Mouse (Mus musculus) forebrain, embryonic 16.5 days (tissue): ENCODE measurements around the gene Smtnl2. TPM values are rescaled to one million over a fixed set of nuclear protein-coding genes. Genes with fewer than 3 reads are reported as not detected.

Experiments
- ATAC-seq: fragments of 200-750 bp; cut with Nextera tagmentation; 2 replicates; pipeline ENCODE4 v1.8.0; 2017; ENCODE audit warnings: mild to moderate bottlenecking, moderate library complexity
- H3K27ac ChIP-seq: fragments of 300-500 bp; sonication (generic); 2 replicates; pipeline ENCODE4 v1.5.1; 2014; ENCODE audit warnings: low read length, control low read depth
- H3K27me3 ChIP-seq: fragments of 300-500 bp; sonication (generic); replicated peaks from 2 replicates; pipeline ENCODE4 v1.6.1; 2014; ENCODE audit warnings: low read length; ENCODE audit not compliant: control insufficient read depth, insufficient read depth
- H3K36me3 ChIP-seq: fragments of 300-500 bp; sonication (generic); 2 replicates; pipeline ENCODE4 v1.6.1; 2014; ENCODE audit not compliant: control insufficient read depth, insufficient read depth
- H3K4me1 ChIP-seq: fragments of 300-500 bp; sonication (generic); replicated peaks from 2 replicates; pipeline ENCODE4 v1.6.1; 2014; ENCODE audit warnings: low read length; ENCODE audit not compliant: control insufficient read depth, insufficient read depth
- H3K4me2 ChIP-seq: fragments of 300-500 bp; sonication (generic); 2 replicates; pipeline ENCODE4 v1.6.1; 2014; ENCODE audit warnings: mild to moderate bottlenecking, low read length, control low read depth
- H3K4me3 ChIP-seq: fragments of 300-500 bp; sonication (generic); replicated peaks from 2 replicates; pipeline ENCODE4 v1.5.1; 2014; ENCODE audit warnings: mild to moderate bottlenecking, low read length, control low read depth
- H3K9ac ChIP-seq: fragments of 300-500 bp; sonication (generic); replicated peaks from 2 replicates; pipeline ENCODE4 v1.6.1; 2014; ENCODE audit warnings: low read depth, low read length, control low read depth
- H3K9me3 ChIP-seq: fragments of 300-500 bp; sonication (generic); 2 replicates; pipeline ENCODE4 v1.6.1; 2016; ENCODE audit warnings: low read length; ENCODE audit not compliant: control insufficient read depth
- WGBS: fragments of 180-500 bp; shearing (Covaris S2); extraction: QIAGEN DNeasy Blood & Tissue Kit; methylation state at CpG from one replicate; pipeline ENCODE4 v1.1.7; 2014; 5-methylcytosine and 5-hydroxymethylcytosine counted together
- polyA plus RNA-seq: library from polyadenylated mRNA; unstranded; fragments of >200 nt; fragmentation: Nextera tagmentation; extraction: Ambion mirVana; gene quantifications from 2 replicates; pipeline ENCODE4 v1.2.1, GENCODE M21; 2015

Smtnl2 gene
- polyA plus RNA-seq, 1 experiment from 2014 or later: 8.0 TPM

- 45% methylated on average over 7 of the region's 7 CpGs for WGBS
- no peaks in the 10 kb centered on the region; the same call in 1 of the 2 replicates for H3K9me3 ChIP-seq
- no peak overlapping the region for H3K4me3 ChIP-seq
- H3K27me3 ChIP-seq: no peaks in the 10 kb centered on the region
- ATAC-seq: peak; percentile 58
- H3K4me1 ChIP-seq: no peaks in the 10 kb centered on the region
- 0 out of 2 replicates have a peak overlapping the region, but pooled peaks have one; percentile 28 for H3K4me2 ChIP-seq
- no peak overlapping the region for H3K9ac ChIP-seq
- no peak overlapping the region for H3K27ac ChIP-seq
- no peaks in the 10 kb centered on the region for H3K36me3 ChIP-seq
Observed at GRCm38 (mm10) chr11:72429288-72429690, 17.8 kb upstream of the Smtnl2 start.

GRCm38 (mm10) chr11:72428694-72429093, 17.2 kb upstream of the Smtnl2 start:
- ATAC-seq: no peak; the same call in 1 of the 2 replicates
- 2% methylated on average over 5 of the region's 5 CpGs for WGBS
- Histone ChIP-seq H3K9ac (no peak overlapping the region), H3K36me3 (no peaks in the 10 kb centered on the region), H3K4me2 (no peak overlapping the region), H3K9me3 (no peaks in the 10 kb centered on the region; the same call in 1 of the 2 replicates), H3K27me3 (no peaks in the 10 kb centered on the region), H3K4me3 (no peak overlapping the region), H3K27ac (no peak overlapping the region), H3K4me1 (no peaks in the 10 kb centered on the region)

GRCm38 (mm10) chr11:72426884-72427283, 15.4 kb upstream of the Smtnl2 start:
- no peak for ATAC-seq
- Histone ChIP-seq H3K36me3 (no peaks in the 10 kb centered on the region), H3K27ac (no peak overlapping the region), H3K4me1 (no peaks in the 10 kb centered on the region), H3K9me3 (no peaks in the 10 kb centered on the region; the same call in 1 of the 2 replicates), H3K4me2 (no peak overlapping the region), H3K9ac (no peak overlapping the region), H3K27me3 (no peaks in the 10 kb centered on the region), H3K4me3 (no peak overlapping the region)

DNA sequence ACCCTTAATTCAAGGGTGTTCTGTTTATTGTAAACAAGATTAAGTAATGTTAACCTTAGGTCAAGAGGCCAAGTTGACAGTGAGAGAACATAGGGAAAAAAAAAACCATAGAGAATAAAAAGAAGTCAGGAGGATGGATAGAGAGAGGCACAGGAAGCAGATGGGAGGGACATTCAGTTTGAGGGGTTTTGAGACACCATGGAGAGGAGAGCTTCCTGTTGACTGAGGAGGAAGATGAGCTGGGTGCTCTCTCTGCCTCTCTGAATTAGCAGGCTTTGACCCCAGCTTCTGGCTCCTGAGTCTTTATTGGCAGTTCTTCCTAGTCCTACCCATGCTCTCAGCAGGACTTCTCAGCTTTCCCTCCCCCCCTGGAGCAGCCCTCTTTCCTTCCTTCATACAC, 13.7 kb upstream of the Smtnl2 start:
- Histone ChIP-seq H3K9ac (no peak overlapping the region), H3K27ac (no peak overlapping the region), H3K4me3 (no peak overlapping the region), H3K27me3 (no peaks in the 10 kb centered on the region), H3K4me1 (no peaks in the 10 kb centered on the region), H3K36me3 (no peaks in the 10 kb centered on the region), H3K4me2 (no peak overlapping the region), H3K9me3 (no peaks in the 10 kb centered on the region; the same call in 1 of the 2 replicates)
- ATAC-seq: no peak

- H3K4me3 ChIP-seq: no peak overlapping the region
- H3K4me2 ChIP-seq: no peak overlapping the region
- H3K27ac ChIP-seq: no peak overlapping the region
- no peaks in the 10 kb centered on the region for H3K4me1 ChIP-seq
- no peaks in the 10 kb centered on the region for H3K27me3 ChIP-seq
- H3K9ac ChIP-seq: no peak overlapping the region
- no peaks in the 10 kb centered on the region for H3K36me3 ChIP-seq
- ATAC-seq: no peak
- WGBS: 83% methylated on average over 4 of the region's 4 CpGs
- H3K9me3 ChIP-seq: no peaks in the 10 kb centered on the region; the same call in 1 of the 2 replicates
Observed at GRCm38 (mm10) chr11:72423686-72424085, 12.2 kb upstream of the Smtnl2 start.

GRCm38 (mm10) chr11:72421518-72422278, 10.2 kb upstream of the Smtnl2 start:
- no peaks in the 10 kb centered on the region for H3K27me3 ChIP-seq
- ATAC-seq: no peak
- H3K4me3 ChIP-seq: no peak overlapping the region
- H3K27ac ChIP-seq: no peak overlapping the region
- no peak overlapping the region for H3K4me2 ChIP-seq
- WGBS: 90% methylated on average over 11 of the region's 11 CpGs
- no peaks in the 10 kb centered on the region for H3K4me1 ChIP-seq
- no peaks in the 10 kb centered on the region for H3K9me3 ChIP-seq
- no peak overlapping the region for H3K9ac ChIP-seq
- no peaks in the 10 kb centered on the region for H3K36me3 ChIP-seq

DNA sequence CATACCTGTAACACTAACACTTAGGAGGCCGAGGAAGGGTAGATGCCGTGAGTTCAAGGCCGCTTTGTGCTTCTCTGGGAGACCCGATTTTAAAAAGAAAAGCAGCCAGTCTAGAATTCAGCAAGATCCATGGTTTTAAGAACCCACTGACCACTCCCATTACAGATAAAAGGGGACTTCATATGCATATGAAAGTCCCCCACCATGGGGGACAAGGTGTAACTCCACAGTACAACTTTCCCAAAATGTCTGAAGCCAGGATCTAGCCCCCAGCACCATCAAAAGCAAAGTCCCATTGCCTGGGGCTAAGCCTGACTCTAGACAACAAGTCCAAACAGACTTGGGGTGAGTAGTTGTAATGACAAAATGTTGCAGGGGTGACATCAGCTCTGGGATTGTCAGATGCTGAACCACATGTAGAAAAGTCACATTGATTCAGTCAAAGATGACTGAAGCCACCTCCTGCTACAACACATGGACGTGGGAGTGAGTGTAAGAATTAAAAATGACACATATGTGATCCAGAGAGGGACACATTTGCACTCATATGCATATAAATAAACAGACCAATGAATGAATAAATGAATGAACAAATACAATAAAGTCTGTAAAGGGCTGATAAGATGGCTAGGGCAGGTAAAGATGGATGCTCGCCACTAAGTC, 9.1 kb upstream of the Smtnl2 start:
- ATAC-seq: no peak
- Histone ChIP-seq H3K4me1 (no peaks in the 10 kb centered on the region), H3K27ac (no peak overlapping the region), H3K9ac (no peak overlapping the region), H3K4me2 (no peak overlapping the region), H3K4me3 (no peak overlapping the region), H3K36me3 (no peaks in the 10 kb centered on the region), H3K9me3 (no peaks in the 10 kb centered on the region), H3K27me3 (no peaks in the 10 kb centered on the region)
- 82% methylated on average over 6 of the region's 6 CpGs for WGBS

DNA sequence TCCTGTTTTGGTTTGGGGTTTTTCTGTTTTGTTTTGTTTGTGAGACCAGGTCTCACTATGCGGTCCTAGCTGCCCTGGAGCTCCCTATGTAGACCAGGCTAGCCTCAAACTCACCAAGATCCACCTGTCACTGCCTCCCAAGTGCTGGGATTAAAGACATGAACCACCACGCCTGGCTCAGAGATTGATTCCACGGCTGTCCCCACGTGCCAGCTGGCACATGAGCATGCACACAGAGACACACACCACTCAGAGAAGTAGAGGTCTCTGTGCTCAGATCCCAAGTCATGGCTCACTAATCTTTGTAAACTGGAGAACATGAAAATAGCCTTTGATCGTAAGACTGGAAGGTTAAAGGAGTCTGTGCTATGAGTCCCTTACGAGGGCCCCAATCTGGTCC, 7.5 kb upstream of the Smtnl2 start:
- Histone ChIP-seq H3K4me2 (no peak overlapping the region), H3K36me3 (no peaks in the 10 kb centered on the region), H3K4me1 (no peaks in the 10 kb centered on the region), H3K27me3 (no peaks in the 10 kb centered on the region), H3K9me3 (no peaks in the 10 kb centered on the region), H3K9ac (no peak overlapping the region), H3K4me3 (no peak overlapping the region), H3K27ac (no peak overlapping the region)
- 88% methylated on average over 6 of the region's 6 CpGs for WGBS
- ATAC-seq: no peak

DNA sequence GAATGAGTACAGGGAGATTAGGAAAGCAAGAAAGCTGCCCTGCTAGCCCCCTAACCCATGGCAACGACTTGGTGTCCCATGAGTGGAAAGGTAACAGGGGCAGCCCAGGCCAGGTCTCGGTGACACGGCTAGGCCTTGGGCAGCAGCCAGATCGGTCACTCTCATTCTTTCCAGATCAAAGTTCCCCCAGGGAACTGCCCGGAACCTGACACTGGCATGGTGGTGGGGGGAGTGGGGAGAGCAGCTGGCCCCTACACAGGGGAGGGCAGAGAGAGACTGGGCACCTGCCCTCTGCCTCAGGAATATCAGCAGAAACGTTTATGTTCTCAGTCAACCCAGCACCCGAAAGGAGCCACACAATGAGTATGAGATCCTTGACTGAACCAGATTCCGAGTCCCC, 6.7 kb upstream of the Smtnl2 start:
- no peak overlapping the region for H3K4me3 ChIP-seq
- H3K27ac ChIP-seq: no peak overlapping the region
- ATAC-seq: no peak
- no peaks in the 10 kb centered on the region for H3K9me3 ChIP-seq
- 38% methylated on average over 8 of the region's 8 CpGs for WGBS
- no peaks in the 10 kb centered on the region for H3K4me1 ChIP-seq
- no peak overlapping the region for H3K9ac ChIP-seq
- no peaks in the 10 kb centered on the region for H3K27me3 ChIP-seq
- H3K36me3 ChIP-seq: no peaks in the 10 kb centered on the region
- no peak overlapping the region for H3K4me2 ChIP-seq
